Mouse (Mus musculus): ENCODE data around the gene Fras1. TPM values are rescaled to one million over a fixed set of nuclear protein-coding genes. Genes with fewer than 3 reads are reported as not detected.

Gene Fras1
- polyA plus RNA-seq, 1 experiment from 2014 or later = 7.0 TPM

- Histone ChIP-seq H3K27me3 (no peaks in the 10 kb centered on the region), H3K36me3 (no peaks in the 10 kb centered on the region), H3K4me1 (replicated peaks) (no peaks in the 10 kb centered on the region), H3K4me2 (no peak overlapping the region), H3K27ac (no peak overlapping the region), H3K9ac (no peak overlapping the region), H3K9me3 (no peaks in the 10 kb centered on the region), H3K4me3 (no peak overlapping the region)
- 70% methylated on average over 4 of the region's 4 CpGs for WGBS
- ATAC-seq (ENCODE audit: low FRiP score) = no peak
Observed at GRCm38 (mm10) chr5:96457436-96457958, 83.7 kb downstream of the Fras1 start.

- Histone ChIP-seq H3K27me3 (no peaks in the 10 kb centered on the region), H3K27ac (no peak overlapping the region), H3K9me3 (no peaks in the 10 kb centered on the region), H3K4me3 (no peak overlapping the region), H3K9ac (no peak overlapping the region), H3K4me1 (replicated peaks) (no peaks in the 10 kb centered on the region), H3K4me2 (no peak overlapping the region), H3K36me3 (no peaks in the 10 kb centered on the region)
- ATAC-seq (ENCODE audit: low FRiP score) = no peak
- 82% methylated on average over 4 of the region's 4 CpGs for WGBS
Observed at GRCm38 (mm10) chr5:96459605-96460004, 85.8 kb downstream of the Fras1 start.

- ATAC-seq (ENCODE audit: low FRiP score) = no peak
Observed at GRCm38 (mm10) chr5:96462197-96462596, 88.4 kb downstream of the Fras1 start.

GRCm38 (mm10) chr5:96466461-96466860 lies 92.7 kb downstream of the Fras1 start:
- H3K27ac ChIP-seq = no peak overlapping the region
- H3K4me2 ChIP-seq = no peak overlapping the region
- no peaks in the 10 kb centered on the region for H3K36me3 ChIP-seq
- no peaks in the 10 kb centered on the region for H3K27me3 ChIP-seq
- no peak overlapping the region for H3K4me3 ChIP-seq
- WGBS = 38% methylated on average over 7 of the region's 7 CpGs
- H3K4me1 ChIP-seq (replicated peaks) = no peaks in the 10 kb centered on the region
- no peak for ATAC-seq (ENCODE audit: low FRiP score)
- no peak overlapping the region for H3K9ac ChIP-seq
- H3K9me3 ChIP-seq = no peaks in the 10 kb centered on the region

More at GRCm38 (mm10) chr5:96462197-96462596, 88.4 kb downstream of the Fras1 start:
- Histone ChIP-seq H3K4me2 (no peak overlapping the region), H3K4me1 (replicated peaks) (no peaks in the 10 kb centered on the region), H3K9ac (no peak overlapping the region), H3K27ac (no peak overlapping the region), H3K4me3 (no peak overlapping the region), H3K27me3 (no peaks in the 10 kb centered on the region), H3K36me3 (no peaks in the 10 kb centered on the region), H3K9me3 (no peaks in the 10 kb centered on the region)
- WGBS = 91% methylated on average over 2 of the region's 2 CpGs

- H3K9ac ChIP-seq = no peak overlapping the region
- no peaks in the 10 kb centered on the region for H3K9me3 ChIP-seq
- H3K4me3 ChIP-seq = no peak overlapping the region
- no peak overlapping the region for H3K4me2 ChIP-seq
- whole genome bisulfite sequencing = 59% methylated on average over 3 of the region's 3 CpGs
- H3K4me1 ChIP-seq (replicated peaks) = no peaks in the 10 kb centered on the region
- H3K36me3 ChIP-seq = no peaks in the 10 kb centered on the region
- no peak overlapping the region for H3K27ac ChIP-seq
- H3K27me3 ChIP-seq = no peaks in the 10 kb centered on the region
- ATAC-seq (ENCODE audit: low FRiP score) = no peak
Observed at GRCm38 (mm10) chr5:96471995-96472394, 98.2 kb downstream of the Fras1 start.

DNA sequence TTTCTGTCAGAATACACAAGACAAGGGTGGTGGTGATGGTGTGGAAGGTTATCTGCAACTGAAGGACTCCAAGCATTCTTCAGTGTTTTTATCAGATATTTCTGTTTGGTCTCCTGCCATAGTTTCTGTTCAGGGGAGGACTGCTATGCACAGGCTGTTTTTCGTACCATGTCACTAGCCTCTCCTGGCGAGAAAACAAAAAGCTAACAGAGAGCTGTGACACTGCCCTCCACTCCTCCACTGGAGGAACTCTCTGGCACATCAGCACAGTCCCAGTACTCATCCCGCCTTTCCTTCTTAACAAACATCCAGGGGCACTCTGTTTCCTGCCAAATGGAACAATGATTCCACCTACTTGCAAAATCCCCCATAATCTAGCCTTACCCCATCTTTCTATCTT lies 101.7 kb downstream of the Fras1 start:
- H3K9me3 ChIP-seq = no peaks in the 10 kb centered on the region
- H3K27ac ChIP-seq = no peak overlapping the region
- no peaks in the 10 kb centered on the region for H3K36me3 ChIP-seq
- H3K9ac ChIP-seq = no peak overlapping the region
- H3K4me3 ChIP-seq = no peak overlapping the region
- no peaks in the 10 kb centered on the region for H3K27me3 ChIP-seq
- H3K4me2 ChIP-seq = no peak overlapping the region
- 88% methylated on average over 3 of the region's 3 CpGs for WGBS
- H3K4me1 ChIP-seq (replicated peaks) = 0 out of 2 replicates have a peak, but pooled peaks cover 3% of the 10 kb centered on the region
- ATAC-seq (ENCODE audit: low FRiP score) = no peak

DNA sequence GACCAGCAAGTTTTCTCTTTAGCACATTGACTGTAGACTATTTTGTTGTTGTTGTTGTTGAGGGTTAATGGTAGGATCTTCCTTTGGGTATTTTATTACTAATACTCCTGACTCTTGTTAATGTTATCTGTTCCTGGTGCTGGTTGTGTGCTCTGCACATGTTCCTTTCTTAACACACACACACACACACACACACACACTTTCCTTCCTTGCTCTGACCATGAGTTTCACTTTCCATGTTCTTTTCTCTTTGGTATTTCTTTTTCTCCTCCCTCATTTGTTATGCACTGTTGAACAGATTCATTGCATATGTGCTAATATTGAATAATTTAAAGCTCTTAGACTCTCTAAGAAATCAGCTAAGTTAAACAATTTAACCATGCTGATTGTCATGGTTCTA lies 105.2 kb downstream of the Fras1 start:
- Histone ChIP-seq H3K36me3 (no peaks in the 10 kb centered on the region), H3K9ac (no peak overlapping the region), H3K4me1 (replicated peaks) (0 out of 2 replicates have a peak, but pooled peaks cover 3% of the 10 kb centered on the region), H3K9me3 (no peaks in the 10 kb centered on the region), H3K27ac (no peak overlapping the region), H3K27me3 (no peaks in the 10 kb centered on the region), H3K4me3 (no peak overlapping the region), H3K4me2 (no peak overlapping the region)
- ATAC-seq (ENCODE audit: low FRiP score) = no peak

DNA sequence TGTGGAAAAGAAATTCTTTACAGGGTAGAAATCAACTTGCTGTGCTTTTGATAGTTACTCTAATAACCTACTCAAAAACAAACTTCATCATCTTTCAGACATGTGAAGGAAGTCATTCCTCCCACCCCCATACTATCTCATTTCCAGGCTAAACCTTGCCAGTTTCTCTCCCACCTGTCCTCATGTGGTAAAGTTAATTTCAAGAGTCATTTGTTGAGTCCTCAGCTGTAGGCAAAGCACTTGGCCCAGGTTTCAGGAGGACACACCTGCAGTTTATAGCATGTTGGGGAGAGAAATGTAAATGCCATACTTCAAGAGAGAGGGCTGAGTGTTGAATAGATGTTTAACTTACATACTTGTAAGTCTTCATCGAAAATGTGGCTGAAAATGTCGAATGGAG lies 107.4 kb downstream of the Fras1 start:
- WGBS = 97% methylated on average over 2 of the region's 2 CpGs
- Histone ChIP-seq H3K4me2 (no peak overlapping the region), H3K4me1 (replicated peaks) (0 out of 2 replicates have a peak, but pooled peaks cover 3% of the 10 kb centered on the region), H3K4me3 (no peak overlapping the region), H3K27me3 (no peaks in the 10 kb centered on the region), H3K9ac (no peak overlapping the region), H3K27ac (no peak overlapping the region), H3K9me3 (no peaks in the 10 kb centered on the region), H3K36me3 (no peaks in the 10 kb centered on the region)
- ATAC-seq (ENCODE audit: low FRiP score) = no peak

DNA sequence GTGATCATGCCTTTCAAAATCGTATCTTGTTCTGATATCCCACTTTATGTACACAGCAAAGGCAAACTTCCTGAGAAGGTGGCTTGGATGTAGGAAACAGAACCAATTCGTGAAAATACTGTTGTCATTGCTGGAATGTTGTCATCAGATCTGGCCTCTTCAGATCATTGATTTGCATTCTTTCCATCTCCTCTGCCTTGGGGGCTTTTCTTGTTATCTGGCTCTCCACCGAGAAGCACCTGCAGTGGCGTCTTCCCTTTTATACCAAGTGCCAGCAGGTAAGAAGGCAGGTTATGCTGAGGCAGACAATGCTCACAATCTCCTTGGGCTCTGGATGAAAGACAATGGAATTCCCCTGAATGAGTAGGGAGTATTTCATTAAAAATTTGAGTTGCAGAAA lies 108.3 kb downstream of the Fras1 start:
- H3K4me2 ChIP-seq = no peak overlapping the region
- 87% methylated on average over 4 of the region's 4 CpGs for WGBS
- no peaks in the 10 kb centered on the region for H3K9me3 ChIP-seq
- H3K27me3 ChIP-seq = no peaks in the 10 kb centered on the region
- ATAC-seq (ENCODE audit: low FRiP score) = no peak
- no peaks in the 10 kb centered on the region for H3K36me3 ChIP-seq
- no peak overlapping the region for H3K9ac ChIP-seq
- no peak overlapping the region for H3K4me3 ChIP-seq
- 0 out of 2 replicates have a peak, but pooled peaks cover 3% of the 10 kb centered on the region for H3K4me1 ChIP-seq (replicated peaks)
- H3K27ac ChIP-seq = no peak overlapping the region

DNA sequence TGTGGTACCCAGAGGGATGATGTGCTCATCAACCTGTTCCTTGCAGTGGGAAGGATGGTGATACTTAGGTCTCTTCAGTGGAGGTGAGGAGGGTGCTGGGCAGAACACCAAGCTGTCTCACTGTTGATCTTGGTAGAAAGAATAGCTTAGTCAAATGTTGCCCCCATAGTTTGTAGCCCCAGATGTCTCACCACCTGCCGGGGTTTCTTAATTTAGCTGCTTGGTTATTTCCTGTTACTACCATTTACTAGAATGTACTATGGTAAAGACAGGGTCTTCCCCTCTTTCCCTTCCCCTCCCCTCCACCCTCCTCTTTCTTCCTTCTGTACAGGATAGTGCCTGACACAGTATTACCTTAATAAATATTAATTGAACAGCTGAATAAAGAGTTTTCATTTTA lies 118.7 kb downstream of the Fras1 start:
- H3K4me3 ChIP-seq = no peak overlapping the region
- WGBS = 91% methylated on average over 1 of the region's 1 CpGs

GRCm38 (mm10) chr5:96494502-96495292 lies 120.9 kb downstream of the Fras1 start:
- Histone ChIP-seq H3K4me3 (no peak overlapping the region), H3K27me3 (no peaks in the 10 kb centered on the region), H3K4me1 (replicated peaks) (no peaks in the 10 kb centered on the region), H3K9ac (no peak overlapping the region), H3K36me3 (no peaks in the 10 kb centered on the region), H3K9me3 (no peaks in the 10 kb centered on the region), H3K4me2 (no peak overlapping the region), H3K27ac (no peak overlapping the region)
- 94% methylated on average over 7 of the region's 7 CpGs for WGBS
- no peak for ATAC-seq (ENCODE audit: low FRiP score)

More for the DNA sequence above, 118.7 kb downstream of the Fras1 start:
- H3K27me3 ChIP-seq = no peaks in the 10 kb centered on the region
- H3K36me3 ChIP-seq = no peaks in the 10 kb centered on the region
- H3K27ac ChIP-seq = no peak overlapping the region
- no peak overlapping the region for H3K4me2 ChIP-seq
- no peaks in the 10 kb centered on the region for H3K9me3 ChIP-seq
- no peaks in the 10 kb centered on the region for H3K4me1 ChIP-seq (replicated peaks)
- no peak overlapping the region for H3K9ac ChIP-seq
- ATAC-seq (ENCODE audit: low FRiP score) = no peak

DNA sequence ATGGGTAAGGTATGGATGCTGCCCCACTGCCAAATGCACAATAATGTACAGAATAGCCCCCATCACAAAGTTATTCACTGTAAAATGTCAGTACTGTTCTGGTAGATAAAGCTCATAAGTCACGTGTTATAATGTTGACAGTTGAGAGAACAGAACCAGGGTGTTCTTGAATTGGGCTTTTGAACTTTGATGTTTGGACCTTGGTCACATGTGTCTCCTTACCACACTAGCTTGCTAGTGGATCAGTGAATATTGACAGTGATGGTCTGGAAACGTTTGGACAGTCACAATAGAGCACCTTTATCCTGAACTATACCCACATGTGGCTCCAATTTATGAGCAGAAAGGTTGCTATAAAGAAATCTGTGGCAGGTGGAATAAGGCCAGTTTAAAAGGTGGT lies 124.3 kb downstream of the Fras1 start:
- no peak overlapping the region for H3K4me2 ChIP-seq
- H3K36me3 ChIP-seq = no peaks in the 10 kb centered on the region
- no peaks in the 10 kb centered on the region for H3K27me3 ChIP-seq
- H3K27ac ChIP-seq = no peak overlapping the region
- no peaks in the 10 kb centered on the region for H3K4me1 ChIP-seq (replicated peaks)
- 79% methylated on average over 2 of the region's 2 CpGs for WGBS
- H3K9ac ChIP-seq = no peak overlapping the region
- no peak for ATAC-seq (ENCODE audit: low FRiP score)
- H3K9me3 ChIP-seq = no peaks in the 10 kb centered on the region
- H3K4me3 ChIP-seq = no peak overlapping the region

DNA sequence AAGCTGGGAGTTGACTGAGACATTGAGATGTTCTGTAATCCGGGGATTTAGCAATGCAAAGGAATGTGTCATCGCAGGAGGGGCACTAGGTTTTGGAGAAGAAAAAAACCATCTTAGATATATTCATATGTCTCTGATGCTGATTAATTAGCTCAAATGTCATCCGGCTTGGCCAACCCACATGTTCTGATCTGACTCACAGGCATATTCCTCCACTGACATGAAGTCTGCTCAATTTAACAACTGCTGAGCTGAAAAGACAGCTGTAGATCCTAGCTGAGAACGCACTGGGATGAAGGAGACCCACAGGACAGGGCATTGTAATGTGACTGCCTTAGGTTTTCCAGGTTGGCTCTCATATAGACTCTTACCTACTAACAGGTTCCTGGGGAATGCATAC lies 128.0 kb downstream of the Fras1 start:
- Histone ChIP-seq H3K4me1 (replicated peaks) (no peaks in the 10 kb centered on the region), H3K9me3 (no peaks in the 10 kb centered on the region), H3K4me3 (no peak overlapping the region), H3K36me3 (no peaks in the 10 kb centered on the region), H3K4me2 (no peak overlapping the region), H3K9ac (no peak overlapping the region), H3K27me3 (no peaks in the 10 kb centered on the region), H3K27ac (no peak overlapping the region)
- 83% methylated on average over 4 of the region's 4 CpGs for WGBS
- no peak for ATAC-seq (ENCODE audit: low FRiP score)

Data from hindbrain, embryonic 13.5 days (tissue).